Mouse (Mus musculus): ENCODE data around the gene Olfr1491. TPM values are rescaled to one million over a fixed set of nuclear protein-coding genes. Genes with fewer than 3 reads are reported as not detected.

Olfr1491 gene
- polyA plus RNA-seq (2014; fragmentation: Nextera tagmentation; extraction: Ambion mirVana), result not detected in 2 replicates

- Histone ChIP-seq H3K27ac (ENCODE audit: low read depth) (no peak within 1 kb of the TSS), H3K27me3 (ENCODE audit: insufficient read depth, low read length) (no peaks in the 10 kb centered on the region), H3K4me2 (no peak within 1 kb of the TSS), H3K9me3 (ENCODE audit: low read depth, low read length) (no peaks in the 10 kb centered on the region), H3K36me3 (ENCODE audit: insufficient read depth) (no peaks in the 10 kb centered on the region), H3K4me1 (ENCODE audit: insufficient read depth) (no peaks in the 10 kb centered on the region), H3K9ac (no peak within 1 kb of the TSS), H3K4me3 (ENCODE audit: low read depth, low read length) (no peak within 1 kb of the TSS)
- DNase-seq (no peak), ATAC-seq (ENCODE audit: insufficient read depth) (no peak)
- no peak for TF ChIP-seq CTCF (IDR thresholded peaks at IDR 0.05; ENCODE audit: low read depth)
- WGBS, result 62% methylated on average over 3 of the region's 3 CpGs
Observed at GRCm38 (mm10) chr19:13696968-13697367, at the start of gene Olfr1491. Gene Olfr1491 (plus strand): TSS chr19:13697268.

DNA sequence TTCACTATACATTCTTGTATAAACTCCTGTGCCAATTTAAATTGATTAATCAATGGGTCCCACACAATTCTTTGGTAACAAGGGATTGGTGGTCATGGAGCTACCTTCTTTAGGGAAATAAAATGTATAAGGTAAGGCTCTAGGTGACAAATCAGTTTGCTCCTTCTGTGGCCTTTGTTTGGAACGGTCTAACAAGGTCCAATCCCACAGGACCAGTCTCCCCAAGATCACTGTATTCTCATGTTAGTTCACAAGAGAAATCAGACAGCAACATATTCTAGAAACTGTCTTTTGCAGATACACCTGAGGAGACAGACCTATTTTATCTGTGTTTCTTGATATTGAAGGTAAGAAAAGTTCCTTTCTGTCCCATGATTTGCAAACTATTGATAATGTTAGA, 46.3 kb upstream of the Olfr1491 start, which contains the start of gene Olfr1490:
Gene Olfr1490 (plus strand): TSS at position 301 of the 400 bp plus-strand sequence.
- H3K4me1 ChIP-seq (ENCODE audit: insufficient read depth), result no peaks in the 10 kb centered on the region
- no peak within 1 kb of the TSS for H3K4me3 ChIP-seq (ENCODE audit: low read depth, low read length)
- H3K27ac ChIP-seq (ENCODE audit: low read depth), result no peak within 1 kb of the TSS
- 58% methylated on average over 1 of the region's 1 CpGs for WGBS
- no peak for DNase-seq
- no peak within 1 kb of the TSS for H3K9ac ChIP-seq
- H3K36me3 ChIP-seq (ENCODE audit: insufficient read depth), result no peaks in the 10 kb centered on the region
- no peaks in the 10 kb centered on the region for H3K27me3 ChIP-seq (ENCODE audit: insufficient read depth, low read length)
- TF ChIP-seq CTCF (IDR thresholded peaks at IDR 0.05; ENCODE audit: low read depth), result no peak
- no peak for ATAC-seq (ENCODE audit: insufficient read depth)
- H3K4me2 ChIP-seq, result no peak within 1 kb of the TSS
- no peaks in the 10 kb centered on the region for H3K9me3 ChIP-seq (ENCODE audit: low read depth, low read length)

DNA sequence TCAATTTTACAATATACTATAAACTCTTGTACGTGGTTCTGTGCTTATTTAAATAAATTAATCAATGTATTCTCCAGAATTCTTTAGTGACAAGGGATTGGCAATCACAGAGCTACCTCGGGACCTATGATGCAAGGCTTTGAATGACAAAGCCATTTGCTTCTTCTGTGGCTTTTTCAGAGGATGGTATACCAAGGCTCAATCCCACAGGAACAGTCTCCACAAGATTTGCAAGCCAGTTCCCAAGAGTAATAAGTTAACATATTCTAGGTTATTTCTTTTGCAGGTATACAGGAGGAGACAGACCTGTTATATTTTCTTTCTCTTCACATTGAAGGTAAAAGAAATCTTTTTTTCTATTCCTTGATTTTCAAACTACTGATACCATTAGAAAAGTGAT, 25.9 kb downstream of the Olfr1491 start, which contains the start of gene Olfr1493-ps1:
Gene Olfr1493-ps1 (plus strand): TSS at position 301 of the 400 bp plus-strand sequence.
- no peaks in the 10 kb centered on the region for H3K4me1 ChIP-seq (ENCODE audit: insufficient read depth)
- H3K27ac ChIP-seq (ENCODE audit: low read depth), result no peak within 1 kb of the TSS
- DNase-seq, result no peak
- ATAC-seq (ENCODE audit: insufficient read depth), result no peak
- no peaks in the 10 kb centered on the region for H3K27me3 ChIP-seq (ENCODE audit: insufficient read depth, low read length)
- H3K4me3 ChIP-seq (ENCODE audit: low read depth, low read length), result no peak within 1 kb of the TSS
- H3K9me3 ChIP-seq (ENCODE audit: low read depth, low read length), result no peaks in the 10 kb centered on the region
- WGBS, result 44% methylated on average over 2 of the region's 2 CpGs
- TF ChIP-seq CTCF (IDR thresholded peaks at IDR 0.05; ENCODE audit: low read depth), result no peak
- no peak within 1 kb of the TSS for H3K4me2 ChIP-seq
- no peak within 1 kb of the TSS for H3K9ac ChIP-seq
- no peaks in the 10 kb centered on the region for H3K36me3 ChIP-seq (ENCODE audit: insufficient read depth)

DNA sequence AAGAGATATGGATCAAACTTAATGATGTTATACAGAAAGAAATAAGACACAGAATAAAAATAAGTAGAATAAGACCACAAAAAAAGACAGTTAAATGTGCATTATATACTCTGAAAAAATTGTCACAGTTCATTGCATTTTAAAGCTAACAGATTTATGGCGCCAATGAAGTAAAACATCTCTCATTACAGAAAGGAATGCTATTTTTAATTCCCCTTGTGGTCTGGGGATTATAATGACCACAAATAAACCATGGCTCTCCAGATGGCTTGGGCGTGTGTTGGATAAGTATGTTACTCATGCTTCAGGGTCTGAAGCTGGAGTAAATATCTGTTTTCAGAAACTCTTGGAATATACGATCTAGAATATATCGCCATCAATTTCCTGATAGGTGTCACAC, 42.4 kb downstream of the Olfr1491 start, which contains the start of gene Olfr1494:
Gene Olfr1494 (plus strand): TSS at position 301 of the 400 bp plus-strand sequence.
- no peak within 1 kb of the TSS for H3K27ac ChIP-seq (ENCODE audit: low read depth)
- H3K9ac ChIP-seq, result no peak within 1 kb of the TSS
- H3K36me3 ChIP-seq (ENCODE audit: insufficient read depth), result no peaks in the 10 kb centered on the region
- TF ChIP-seq CTCF (IDR thresholded peaks at IDR 0.05; ENCODE audit: low read depth), result no peak
- no peak for ATAC-seq (ENCODE audit: insufficient read depth)
- no peak within 1 kb of the TSS for H3K4me2 ChIP-seq
- WGBS, result 81% methylated on average over 4 of the region's 4 CpGs
- no peak within 1 kb of the TSS for H3K4me3 ChIP-seq (ENCODE audit: low read depth, low read length)
- no peak for DNase-seq
- no peaks in the 10 kb centered on the region for H3K4me1 ChIP-seq (ENCODE audit: insufficient read depth)
- H3K27me3 ChIP-seq (ENCODE audit: insufficient read depth, low read length), result no peaks in the 10 kb centered on the region
- H3K9me3 ChIP-seq (ENCODE audit: low read depth, low read length), result no peaks in the 10 kb centered on the region

DNA sequence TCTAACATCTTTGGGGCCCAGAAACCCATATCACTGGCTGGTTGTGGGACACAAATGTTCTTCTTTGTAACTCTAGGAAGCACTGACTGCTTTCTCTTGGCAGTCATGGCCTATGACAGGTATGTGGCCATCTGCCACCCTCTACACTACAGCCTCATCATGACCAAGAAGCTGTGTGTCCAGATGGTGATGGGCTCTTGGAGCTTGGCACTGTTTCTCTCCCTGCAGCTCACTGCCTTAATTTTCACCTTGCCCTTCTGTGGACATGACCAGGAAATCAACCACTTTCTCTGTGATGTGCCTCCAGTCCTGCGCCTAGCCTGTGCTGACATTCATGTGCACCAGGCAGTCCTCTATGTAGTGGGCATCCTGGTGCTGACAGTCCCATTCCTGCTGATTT, 52.3 kb downstream of the Olfr1491 start:
- Histone ChIP-seq H3K27me3 (ENCODE audit: insufficient read depth, low read length) (no peaks in the 10 kb centered on the region), H3K9me3 (ENCODE audit: low read depth, low read length) (no peaks in the 10 kb centered on the region), H3K4me3 (ENCODE audit: low read depth, low read length) (no peak overlapping the region), H3K4me1 (ENCODE audit: insufficient read depth) (no peaks in the 10 kb centered on the region), H3K9ac (no peak overlapping the region), H3K36me3 (ENCODE audit: insufficient read depth) (no peaks in the 10 kb centered on the region), H3K4me2 (no peak overlapping the region), H3K27ac (ENCODE audit: low read depth) (no peak overlapping the region)
- no peak for TF ChIP-seq CTCF (IDR thresholded peaks at IDR 0.05; ENCODE audit: low read depth)
- 88% methylated on average over 1 of the region's 1 CpGs for WGBS
- ATAC-seq (ENCODE audit: insufficient read depth) (no peak), DNase-seq (no peak)

Other genes with a start within 250 kb of the Olfr1491 start
- gene Olfr1472, start 241.2 kb upstream of the Olfr1491 start, polyA plus RNA-seq (2014; fragmentation: Nextera tagmentation; extraction: Ambion mirVana), result not detected in 2 replicates
- gene Olfr1474, start 227.7 kb upstream of the Olfr1491 start, polyA plus RNA-seq (2014; fragmentation: Nextera tagmentation; extraction: Ambion mirVana), result not detected in 2 replicates
- gene Olfr1475, start 217.1 kb upstream of the Olfr1491 start, polyA plus RNA-seq (2014; fragmentation: Nextera tagmentation; extraction: Ambion mirVana), result not detected in 2 replicates
- not detected in 2 replicates for gene Olfr1477, start 196.7 kb upstream of the Olfr1491 start, polyA plus RNA-seq (2014; fragmentation: Nextera tagmentation; extraction: Ambion mirVana)
- gene Olfr1480, start 169.4 kb upstream of the Olfr1491 start, polyA plus RNA-seq (2014; fragmentation: Nextera tagmentation; extraction: Ambion mirVana), result not detected in 2 replicates
- not detected in 2 replicates for gene Olfr1484, start 113.8 kb upstream of the Olfr1491 start, polyA plus RNA-seq (2014; fragmentation: Nextera tagmentation; extraction: Ambion mirVana)
- gene Olfr1487, start 79.9 kb upstream of the Olfr1491 start, polyA plus RNA-seq (2014; fragmentation: Nextera tagmentation; extraction: Ambion mirVana), result not detected in 2 replicates
- not detected in 2 replicates for gene Olfr1489, start 65.6 kb upstream of the Olfr1491 start, polyA plus RNA-seq (2014; fragmentation: Nextera tagmentation; extraction: Ambion mirVana)
- not detected in 2 replicates for gene Olfr1490, start 46.2 kb upstream of the Olfr1491 start, polyA plus RNA-seq (2014; fragmentation: Nextera tagmentation; extraction: Ambion mirVana)
- gene Olfr1493-ps1, start 26.0 kb downstream of the Olfr1491 start, polyA plus RNA-seq (2014; fragmentation: Nextera tagmentation; extraction: Ambion mirVana), result not detected in 2 replicates
- not detected in 2 replicates for gene Olfr1494, start 42.5 kb downstream of the Olfr1491 start, polyA plus RNA-seq (2014; fragmentation: Nextera tagmentation; extraction: Ambion mirVana)
- not detected in 2 replicates for gene Olfr1495, start 67.3 kb downstream of the Olfr1491 start, polyA plus RNA-seq (2014; fragmentation: Nextera tagmentation; extraction: Ambion mirVana)
- gene Olfr1496, start 80.6 kb downstream of the Olfr1491 start, polyA plus RNA-seq (2014; fragmentation: Nextera tagmentation; extraction: Ambion mirVana), result not detected in 2 replicates
- gene Olfr1497, start 100.9 kb downstream of the Olfr1491 start, polyA plus RNA-seq (2014; fragmentation: Nextera tagmentation; extraction: Ambion mirVana), result not detected in 2 replicates
- not detected in 2 replicates for gene Olfr1499, start 122.2 kb downstream of the Olfr1491 start, polyA plus RNA-seq (2014; fragmentation: Nextera tagmentation; extraction: Ambion mirVana)
- not detected in 2 replicates for gene Olfr1500, start 133.2 kb downstream of the Olfr1491 start, polyA plus RNA-seq (2014; fragmentation: Nextera tagmentation; extraction: Ambion mirVana)
- gene Olfr1501, start 153.4 kb downstream of the Olfr1491 start, polyA plus RNA-seq (2014; fragmentation: Nextera tagmentation; extraction: Ambion mirVana), result not detected in 2 replicates
- not detected in 2 replicates for gene Olfr1502, start 164.5 kb downstream of the Olfr1491 start, polyA plus RNA-seq (2014; fragmentation: Nextera tagmentation; extraction: Ambion mirVana)
- gene Olfr1504, start 200.7 kb downstream of the Olfr1491 start, polyA plus RNA-seq (2014; fragmentation: Nextera tagmentation; extraction: Ambion mirVana), result not detected in 2 replicates
- not detected in 2 replicates for gene Olfr1505, start 216.3 kb downstream of the Olfr1491 start, polyA plus RNA-seq (2014; fragmentation: Nextera tagmentation; extraction: Ambion mirVana)